Comparison of ENCODE assay signal across 8 mouse cellular contexts in genomic region chr7:27674195-27674521, GRCm38 (mm10). TPM values are rescaled to one million over a fixed set of nuclear protein-coding genes. Genes with fewer than 3 reads are reported as not detected.
A peak's percentile ranks its signal among the peaks of the same experiment; 100 is the strongest.
DNase-seq lines count a peak whose midpoint lies in the region; ATAC-seq and TF ChIP-seq lines count a peak whose summit lies in the region.

No protein-coding gene starts in this region.

- ATAC-seq in hindbrain, embryonic 15.5 days (ENCODE audit: low FRiP score, low read depth), result peak; percentile 69; the same call in 1 of the 2 replicates
- ATAC-seq in midbrain, embryonic 14.5 days (ENCODE audit: low FRiP score, low TSS enrichment), result no peak; the same call in 1 of the 2 replicates

- H3K4me3 ChIP-seq in kidney, adult 2 months (ENCODE audit: insufficient read depth, low read depth, low read length), result peak overlapping the region; percentile 65
- H3K4me3 ChIP-seq in brown adipose tissue, adult 24 weeks (ENCODE audit: insufficient read depth, low read depth, low read length), result peak overlapping the region; percentile 97
- peak overlapping the region; percentile 84 for H3K4me3 ChIP-seq in hindbrain, embryonic 15.5 days
- H3K4me3 ChIP-seq in midbrain, embryonic 14.5 days (replicated peaks; ENCODE audit: low read depth, low read length), result peak overlapping the region; percentile 94

- peak overlapping the region; percentile 98 for H3K4me2 ChIP-seq in hindbrain, embryonic 15.5 days
- H3K4me2 ChIP-seq in midbrain, embryonic 14.5 days (ENCODE audit: low read length), result peak overlapping the region; percentile 98

- H3K4me1 ChIP-seq in kidney, adult 2 months (ENCODE audit: control insufficient read depth, insufficient read depth, low read length), result peaks cover 5% of the 10 kb centered on the region; the same call in 1 of the 2 replicates
- H3K4me1 ChIP-seq in brown adipose tissue, adult 24 weeks (ENCODE audit: control insufficient read depth, insufficient read depth, insufficient read length, low read length), result peaks cover 7% of the 10 kb centered on the region; the same call in 1 of the 2 replicates
- peaks cover 49% of the 10 kb centered on the region for H3K4me1 ChIP-seq in hindbrain, embryonic 15.5 days (replicated peaks)
- H3K4me1 ChIP-seq in midbrain, embryonic 14.5 days (ENCODE audit: control insufficient read depth, insufficient read depth, low read length), result peaks cover 31% of the 10 kb centered on the region

- no peak for TF ChIP-seq CTCF in kidney, adult 2 months (conservative IDR thresholded peaks at IDR 0.05; ENCODE audit: insufficient read depth, insufficient read length, low read depth, low read length)

- WGBS in kidney, adult 2 months, result under 1% methylated on average over 26 of the region's 38 CpGs
- under 1% methylated on average over 21 of the region's 38 CpGs for WGBS in hindbrain, embryonic 15.5 days
- WGBS in midbrain, embryonic 14.5 days, result under 1% methylated on average over 37 of the region's 38 CpGs

- H3K9me3 ChIP-seq in hindbrain, embryonic 15.5 days, result no peaks in the 10 kb centered on the region
- no peaks in the 10 kb centered on the region for H3K9me3 ChIP-seq in midbrain, embryonic 14.5 days (ENCODE audit: control insufficient read depth, low read length)

- no peak for TF ChIP-seq POLR2A in kidney, adult 2 months (IDR thresholded peaks at IDR 0.05; ENCODE audit: low read depth, low read length)

- H3K27ac ChIP-seq in kidney, adult 2 months (ENCODE audit: insufficient read depth, low read depth, low read length), result no peak overlapping the region
- no peak overlapping the region for H3K27ac ChIP-seq in brown adipose tissue, adult 24 weeks (replicated peaks; ENCODE audit: low read depth, low read length)
- H3K27ac ChIP-seq in hindbrain, embryonic 15.5 days (replicated peaks), result peak overlapping the region; percentile 90
- peak overlapping the region; percentile 86 for H3K27ac ChIP-seq in midbrain, embryonic 14.5 days (replicated peaks; ENCODE audit: low read depth, low read length)

- no peaks in the 10 kb centered on the region for H3K27me3 ChIP-seq in kidney, adult 2 months (replicated peaks; ENCODE audit: control insufficient read depth, insufficient read depth, low read length)
- no peaks in the 10 kb centered on the region for H3K27me3 ChIP-seq in hindbrain, embryonic 15.5 days
- H3K27me3 ChIP-seq in midbrain, embryonic 14.5 days (ENCODE audit: control insufficient read depth, insufficient read depth, low read length), result no peaks in the 10 kb centered on the region

- H3K36me3 ChIP-seq in kidney, adult 2 months (ENCODE audit: control insufficient read depth, insufficient read depth, low read length), result no peaks in the 10 kb centered on the region
- no peaks in the 10 kb centered on the region for H3K36me3 ChIP-seq in hindbrain, embryonic 15.5 days
- 0 out of 2 replicates have a peak, but pooled peaks cover 5% of the 10 kb centered on the region for H3K36me3 ChIP-seq in midbrain, embryonic 14.5 days (ENCODE audit: control insufficient read depth, insufficient read depth, low read length)

- peak overlapping the region; percentile 88 for H3K9ac ChIP-seq in hindbrain, embryonic 15.5 days
- peak overlapping the region; percentile 89 for H3K9ac ChIP-seq in midbrain, embryonic 14.5 days (replicated peaks; ENCODE audit: low read length)

- DNase-seq in kidney, adult 2 months, result no peak
- DNase-seq in kidney, postnatal 14 days, result no peak
- DNase-seq in midbrain, embryonic 14.5 days, result no peak
- no peak for DNase-seq in adrenal gland, postnatal 10 days
- no peak for DNase-seq in spleen, postnatal 10 days (ENCODE audit: low spot score in 2 of 2)
- no peak for DNase-seq in thymus, postnatal 10 days (ENCODE audit: low spot score in 2 of 2)

RNA-seq across cellular contexts. Expression of gene Map3k10, which starts 0.2 kb away (rescaled TPM):
- 24.6 and 26.8 TPM in 2 replicates for polyA plus RNA-seq in kidney, adult 2 months (2012; rRNA removed)
- 13.0 and 13.2 TPM in 2 replicates for polyA plus RNA-seq in brown adipose tissue, adult 24 weeks (2012; ENCODE audit: insufficient read depth, insufficient read length, missing spikeins)
- polyA plus RNA-seq in hindbrain, embryonic 15.5 days (2015; fragmentation: Nextera tagmentation; extraction: Ambion mirVana), result 20.8 and 21.0 TPM in 2 replicates
- 19.0 and 24.0 TPM in 2 replicates for polyA plus RNA-seq in midbrain, embryonic 14.5 days (2014; fragmentation: Nextera tagmentation; extraction: Ambion mirVana)
- 10 to 100 TPM; 25.9 to 26.6 TPM for total RNA-seq in adrenal gland, postnatal 10 days (2021)

RNA-seq across cellular contexts. Expression of gene Zfp607b, which starts 15.0 kb away (rescaled TPM):
- polyA plus RNA-seq in kidney, adult 2 months (2012; rRNA removed), result 0.27 and 1.1 TPM in 2 replicates
- 1.3 and 3.1 TPM in 2 replicates for polyA plus RNA-seq in brown adipose tissue, adult 24 weeks (2012; ENCODE audit: insufficient read depth, insufficient read length, missing spikeins)
- 13.4 and 13.8 TPM in 2 replicates for polyA plus RNA-seq in hindbrain, embryonic 15.5 days (2015; fragmentation: Nextera tagmentation; extraction: Ambion mirVana)
- 15.1 and 15.5 TPM in 2 replicates for polyA plus RNA-seq in midbrain, embryonic 14.5 days (2014; fragmentation: Nextera tagmentation; extraction: Ambion mirVana)
- 1 to 10 TPM; 1.3 to 1.8 TPM for total RNA-seq in adrenal gland, postnatal 10 days (2021)

RNA-seq across cellular contexts. Expression of gene Ttc9b, which starts 20.4 kb away (rescaled TPM):
- not detected in 2 replicates for polyA plus RNA-seq in kidney, adult 2 months (2012; rRNA removed)
- not detected in 2 replicates for polyA plus RNA-seq in brown adipose tissue, adult 24 weeks (2012; ENCODE audit: insufficient read depth, insufficient read length, missing spikeins)
- 80.0 and 88.8 TPM in 2 replicates for polyA plus RNA-seq in hindbrain, embryonic 15.5 days (2015; fragmentation: Nextera tagmentation; extraction: Ambion mirVana)
- polyA plus RNA-seq in midbrain, embryonic 14.5 days (2014; fragmentation: Nextera tagmentation; extraction: Ambion mirVana), result 71.3 and 104 TPM in 2 replicates
- under 1 TPM; 0.51 to 0.88 TPM for total RNA-seq in adrenal gland, postnatal 10 days (2021)

RNA-seq across cellular contexts. Expression of gene Zfp60, which starts 57.0 kb away (rescaled TPM):
- 1.7 and 2.4 TPM in 2 replicates for polyA plus RNA-seq in kidney, adult 2 months (2012; rRNA removed)
- polyA plus RNA-seq in brown adipose tissue, adult 24 weeks (2012; ENCODE audit: insufficient read depth, insufficient read length, missing spikeins), result 4.9 and 5.1 TPM in 2 replicates
- polyA plus RNA-seq in hindbrain, embryonic 15.5 days (2015; fragmentation: Nextera tagmentation; extraction: Ambion mirVana), result 97.5 and 99.8 TPM in 2 replicates
- polyA plus RNA-seq in midbrain, embryonic 14.5 days (2014; fragmentation: Nextera tagmentation; extraction: Ambion mirVana), result 89.9 and 125 TPM in 2 replicates
- 10 to 100 TPM in 1 of 2 experiments, 1 to 10 TPM in 1; 9.9 to 16.0 TPM for total RNA-seq in adrenal gland, postnatal 10 days (2021)

Comparison
In these comparisons a context has a peak if more than half of its experiments do, and no peak if none do; other contexts are left out.
1. H3K27ac ChIP-seq: peak in hindbrain, embryonic 15.5 days (single experiment) and midbrain, embryonic 14.5 days (single experiment); none in kidney, adult 2 months (single experiment) and brown adipose tissue, adult 24 weeks (single experiment).
2. RNA of gene Ttc9b, which starts 20.4 kb away (polyA plus RNA-seq): 80.0 to 88.8 TPM in hindbrain, embryonic 15.5 days and 71.3 to 104 TPM in midbrain, embryonic 14.5 days; not detected in brown adipose tissue, adult 24 weeks and not detected in kidney, adult 2 months; every median in the first group is over 10 times any median in the second.
3. Peak in every context shown above with its lines, with median percentiles within 50 percentile points of each other: H3K4me3 ChIP-seq.